Mouse (Mus musculus) mouse embryonic stem cell (cell line): ENCODE measurements around the gene Mmp15.

Experiments used
- in situ Hi-C, 2 experiments: fragments of 300-500 bp; cut with MboI; formaldehyde crosslinking; loops; 1 replicate in 1 of 2; 3 replicates in 1 of 2; pipeline ENCODE4 v1.14.3; 2019 to 2020; ENCODE audit warnings: low sequenced_read_pairs in 2 of 2, low pct_unique_long_range_greater_than_20kb in 1 of 2, mixed read lengths in 1 of 2; ENCODE audit not compliant: unreplicated experiment in 1 of 2

Mmp15 gene

GRCm38 (mm10) chr8:95352151-95352870, at the start of gene Mmp15:
TSS of gene Mmp15 (plus strand) at chr8:95352268.
- in situ Hi-C loops = loop anchor here (5.0 to 25.0 kb wide), 3 partner anchors 75 to 560 kb away; no protein-coding TSS in a partner anchor

- in situ Hi-C loops = loop anchor here in 1 of 2 experiments (10.0 kb wide), 1 partner anchor 48 kb away; no protein-coding TSS in a partner anchor
Observed at GRCm38 (mm10) chr8:95302410-95302809, 49.7 kb upstream of the Mmp15 start.

- in situ Hi-C loops = loop anchor here (5.0 to 10.0 kb wide), 2 partner anchors 43 to 51 kb away; no protein-coding TSS in a partner anchor
Observed at GRCm38 (mm10) chr8:95305526-95305925, 46.5 kb upstream of the Mmp15 start.

- in situ Hi-C loops = loop anchor here (5.0 to 10.0 kb wide), 2 partner anchors 44 to 52 kb away; no protein-coding TSS in a partner anchor
Observed at GRCm38 (mm10) chr8:95306431-95306830, 45.6 kb upstream of the Mmp15 start, which contains the start of gene Cngb1. TSS of gene Cngb1 (minus strand) at chr8:95306585.

GRCm38 (mm10) chr8:95310342-95310970, 41.6 kb upstream of the Mmp15 start, which contains the start of gene Tepp:
TSS of gene Tepp (plus strand) at chr8:95310566.
- in situ Hi-C loops = no loop called here

- in situ Hi-C loops = no loop called here
Observed at GRCm38 (mm10) chr8:95312836-95313235, 39.2 kb upstream of the Mmp15 start.

GRCm38 (mm10) chr8:95313857-95314256, 38.2 kb upstream of the Mmp15 start:
- in situ Hi-C loops = no loop called here

GRCm38 (mm10) chr8:95314707-95315106, 37.4 kb upstream of the Mmp15 start:
- in situ Hi-C loops = no loop called here

- in situ Hi-C loops = no loop called here
Observed at GRCm38 (mm10) chr8:95315350-95315749, 36.7 kb upstream of the Mmp15 start.

- in situ Hi-C loops = no loop called here
Observed at GRCm38 (mm10) chr8:95320224-95321139, 31.6 kb upstream of the Mmp15 start.

GRCm38 (mm10) chr8:95323201-95323600, 28.9 kb upstream of the Mmp15 start:
- in situ Hi-C loops = no loop called here

GRCm38 (mm10) chr8:95324646-95325045, 27.4 kb upstream of the Mmp15 start:
- in situ Hi-C loops = no loop called here

GRCm38 (mm10) chr8:95326822-95327221, 25.2 kb upstream of the Mmp15 start:
- in situ Hi-C loops = no loop called here

GRCm38 (mm10) chr8:95327866-95328465, 24.1 kb upstream of the Mmp15 start:
- in situ Hi-C loops = no loop called here

- in situ Hi-C loops = no loop called here
Observed at GRCm38 (mm10) chr8:95330367-95330766, 21.7 kb upstream of the Mmp15 start.

- in situ Hi-C loops = no loop called here
Observed at GRCm38 (mm10) chr8:95331156-95331719, 20.8 kb upstream of the Mmp15 start.

GRCm38 (mm10) chr8:95331720-95332436, 20.2 kb upstream of the Mmp15 start, which contains the start of the genes Zfp319 and Usb1:
TSS of gene Zfp319 (minus strand) at chr8:95331950.
TSS of gene Usb1 (plus strand) at chr8:95332284.
- in situ Hi-C loops = no loop called here
